Mouse (Mus musculus): ENCODE data around the gene Stpg2. TPM values are rescaled to one million over a fixed set of nuclear protein-coding genes. Genes with fewer than 3 reads are reported as not detected.
A peak's percentile ranks its signal among the peaks of the same experiment; 100 is the strongest.

Gene Stpg2
- polyA plus RNA-seq, 1 experiment from 2014 or later = 0.15 TPM

GRCm38 (mm10) chr3:139311721-139312120 is 106.2 kb downstream of the Stpg2 start:
- no peaks in the 10 kb centered on the region for H3K27me3 ChIP-seq (ENCODE audit: control insufficient read depth, insufficient read depth, low read length)
- 93% methylated on average over 2 of the region's 2 CpGs for WGBS
- no peak for DNase-seq (ENCODE audit: low spot score, missing footprints)
- no peak overlapping the region for H3K4me3 ChIP-seq (ENCODE audit: low read depth, low read length)
- no peaks in the 10 kb centered on the region for H3K4me1 ChIP-seq (ENCODE audit: control insufficient read depth, insufficient read depth, low read length)
- H3K36me3 ChIP-seq (ENCODE audit: control insufficient read depth, insufficient read depth, low read length) = no peaks in the 10 kb centered on the region
- H3K27ac ChIP-seq (ENCODE audit: low read depth, low read length) = no peak overlapping the region
- no peaks in the 10 kb centered on the region for H3K9me3 ChIP-seq (ENCODE audit: control insufficient read depth, low read length)
- no peak for ATAC-seq (ENCODE audit: low FRiP score)
- no peak overlapping the region for H3K9ac ChIP-seq (ENCODE audit: low read length)
- H3K4me2 ChIP-seq = no peak overlapping the region

DNA sequence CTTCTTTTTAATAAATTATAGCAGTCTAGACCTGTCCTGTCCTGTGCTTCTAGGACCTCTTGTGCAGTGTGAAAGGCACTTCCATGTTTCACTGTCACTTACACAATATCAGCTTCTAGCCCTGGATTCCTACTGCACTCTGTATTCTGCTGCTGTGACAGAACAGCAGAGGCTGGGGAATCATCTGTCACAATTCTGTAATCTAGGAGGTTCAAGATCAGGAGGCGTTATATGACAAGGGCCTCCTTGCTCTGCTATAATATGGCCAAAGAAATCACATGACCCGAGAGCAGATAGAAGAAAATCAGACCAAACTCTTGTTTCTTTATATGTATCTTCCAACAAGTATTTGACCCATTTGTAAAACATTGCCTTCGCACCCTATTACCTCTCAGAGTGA is 175.0 kb downstream of the Stpg2 start:
- WGBS = 88% methylated on average over 3 of the region's 3 CpGs
- no peak overlapping the region for H3K9ac ChIP-seq (ENCODE audit: low read length)
- no peak for ATAC-seq (ENCODE audit: low FRiP score)

DNA sequence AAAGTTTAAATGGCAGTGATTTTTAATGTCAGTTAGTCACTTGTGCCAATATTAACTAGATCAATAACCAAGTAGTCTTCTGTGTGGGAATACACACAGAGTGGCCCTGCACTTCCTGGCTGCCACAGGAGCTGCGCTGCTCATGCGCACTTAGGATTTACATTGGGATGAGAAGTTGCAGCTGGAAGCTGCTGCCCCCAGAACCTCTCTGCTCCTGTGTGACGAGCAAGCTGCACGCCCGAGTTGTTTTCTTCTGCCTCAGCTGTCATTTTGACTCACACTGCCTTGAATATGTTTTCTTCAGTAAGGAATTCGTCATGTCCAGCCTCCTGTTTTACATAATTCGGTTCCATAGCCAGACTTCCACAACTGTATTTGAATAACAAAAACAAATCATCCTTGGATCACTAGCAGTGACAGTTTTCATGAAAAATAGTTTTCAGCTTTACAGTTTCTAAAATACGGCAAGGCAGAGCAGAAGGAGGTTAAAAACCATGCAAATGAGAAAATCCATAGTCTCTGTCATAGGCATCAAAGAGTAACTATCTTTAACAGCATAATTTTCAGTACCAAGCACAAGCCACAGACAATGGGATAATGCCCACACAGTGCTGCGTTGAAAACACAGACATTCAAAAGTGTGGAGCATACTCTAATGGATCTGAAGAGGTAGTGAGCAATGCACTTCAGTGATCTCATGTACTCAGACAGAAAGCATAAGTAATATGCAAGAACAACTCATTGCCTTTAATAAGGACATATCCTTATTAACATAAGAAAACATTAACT is 191.8 kb downstream of the Stpg2 start:
- Histone ChIP-seq H3K4me3 (ENCODE audit: low read depth, low read length) (no peak overlapping the region), H3K36me3 (ENCODE audit: control insufficient read depth, insufficient read depth, low read length) (no peaks in the 10 kb centered on the region), H3K4me2 (no peak overlapping the region), H3K9me3 (ENCODE audit: control insufficient read depth, low read length) (no peaks in the 10 kb centered on the region), H3K27me3 (ENCODE audit: control insufficient read depth, insufficient read depth, low read length) (no peaks in the 10 kb centered on the region), H3K27ac (ENCODE audit: low read depth, low read length) (no peak overlapping the region), H3K9ac (ENCODE audit: low read length) (no peak overlapping the region), H3K4me1 (ENCODE audit: control insufficient read depth, insufficient read depth, low read length) (no peaks in the 10 kb centered on the region)
- WGBS = 64% methylated on average over 9 of the region's 9 CpGs
- ATAC-seq (ENCODE audit: low FRiP score) (peak; percentile 48; the same call in 1 of the 2 replicates), DNase-seq (ENCODE audit: low spot score, missing footprints) (no peak)

More for the DNA sequence above, 175.0 kb downstream of the Stpg2 start:
- Histone ChIP-seq H3K4me2 (no peak overlapping the region), H3K27me3 (ENCODE audit: control insufficient read depth, insufficient read depth, low read length) (no peaks in the 10 kb centered on the region), H3K27ac (ENCODE audit: low read depth, low read length) (no peak overlapping the region), H3K4me3 (ENCODE audit: low read depth, low read length) (no peak overlapping the region), H3K9me3 (ENCODE audit: control insufficient read depth, low read length) (no peaks in the 10 kb centered on the region), H3K36me3 (ENCODE audit: control insufficient read depth, insufficient read depth, low read length) (no peaks in the 10 kb centered on the region), H3K4me1 (ENCODE audit: control insufficient read depth, insufficient read depth, low read length) (no peaks in the 10 kb centered on the region)
- no peak for DNase-seq (ENCODE audit: low spot score, missing footprints)

- Histone ChIP-seq H3K27me3 (ENCODE audit: control insufficient read depth, insufficient read depth, low read length) (no peaks in the 10 kb centered on the region), H3K4me2 (no peak overlapping the region), H3K4me3 (ENCODE audit: low read depth, low read length) (no peak overlapping the region), H3K9me3 (ENCODE audit: control insufficient read depth, low read length) (no peaks in the 10 kb centered on the region), H3K4me1 (ENCODE audit: control insufficient read depth, insufficient read depth, low read length) (no peaks in the 10 kb centered on the region), H3K36me3 (ENCODE audit: control insufficient read depth, insufficient read depth, low read length) (no peaks in the 10 kb centered on the region), H3K27ac (ENCODE audit: low read depth, low read length) (no peak overlapping the region), H3K9ac (ENCODE audit: low read length) (no peak overlapping the region)
- WGBS = 82% methylated on average over 3 of the region's 3 CpGs
- no peak for DNase-seq (ENCODE audit: low spot score, missing footprints)
- ATAC-seq (ENCODE audit: low FRiP score) = no peak
These were observed 199.2 kb downstream of the Stpg2 start for GRCm38 (mm10) chr3:139404673-139405072.

DNA sequence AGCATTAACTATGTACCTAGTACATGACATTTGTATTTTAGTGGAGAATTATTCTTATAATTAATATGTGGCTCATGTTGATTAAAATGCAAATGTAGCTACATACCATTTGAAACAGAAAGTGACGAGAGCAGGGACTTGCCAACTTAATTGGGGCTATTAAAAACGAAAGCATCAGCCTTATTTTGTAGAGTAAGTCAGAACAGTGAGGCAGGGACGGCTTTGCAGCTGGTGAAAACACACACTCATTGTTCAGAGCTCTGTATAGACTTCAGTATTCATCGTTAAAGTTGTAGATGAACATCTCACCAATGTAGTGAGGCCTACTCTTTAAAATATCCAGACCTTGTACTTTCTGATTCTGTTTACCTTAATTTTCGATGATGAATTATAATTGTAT is 213.6 kb downstream of the Stpg2 start:
- Histone ChIP-seq H3K9ac (ENCODE audit: low read length) (no peak overlapping the region), H3K4me3 (ENCODE audit: low read depth, low read length) (no peak overlapping the region), H3K4me1 (ENCODE audit: control insufficient read depth, insufficient read depth, low read length) (no peaks in the 10 kb centered on the region), H3K36me3 (ENCODE audit: control insufficient read depth, insufficient read depth, low read length) (no peaks in the 10 kb centered on the region), H3K9me3 (ENCODE audit: control insufficient read depth, low read length) (no peaks in the 10 kb centered on the region), H3K4me2 (no peak overlapping the region), H3K27ac (ENCODE audit: low read depth, low read length) (no peak overlapping the region), H3K27me3 (ENCODE audit: control insufficient read depth, insufficient read depth, low read length) (no peaks in the 10 kb centered on the region)
- DNase-seq (ENCODE audit: low spot score, missing footprints) = no peak
- ATAC-seq (ENCODE audit: low FRiP score) = no peak
- 84% methylated on average over 5 of the region's 5 CpGs for WGBS

DNA sequence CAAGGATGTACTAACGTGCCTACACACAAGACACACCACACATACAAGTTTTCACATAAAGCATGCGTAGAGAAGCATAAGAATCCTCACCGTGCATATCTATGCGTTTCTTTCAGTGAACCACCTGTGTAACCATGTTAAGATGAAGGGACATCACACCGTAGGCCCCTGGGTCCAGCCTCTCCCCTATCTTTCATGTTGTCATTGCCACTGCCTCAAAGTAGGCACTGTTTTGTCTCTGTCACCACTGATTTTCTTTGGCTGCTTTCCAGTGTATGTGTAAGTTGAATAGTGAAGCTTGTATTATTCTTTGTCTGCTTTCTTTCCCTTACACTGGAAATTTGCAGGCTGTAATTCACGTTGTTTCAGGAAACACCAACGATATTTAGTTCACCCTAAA is 236.7 kb downstream of the Stpg2 start:
- ATAC-seq (ENCODE audit: low FRiP score) (no peak), DNase-seq (ENCODE audit: low spot score, missing footprints) (no peak)
- Histone ChIP-seq H3K4me2 (no peak overlapping the region), H3K36me3 (ENCODE audit: control insufficient read depth, insufficient read depth, low read length) (no peaks in the 10 kb centered on the region), H3K4me1 (ENCODE audit: control insufficient read depth, insufficient read depth, low read length) (no peaks in the 10 kb centered on the region), H3K4me3 (ENCODE audit: low read depth, low read length) (no peak overlapping the region), H3K9me3 (ENCODE audit: control insufficient read depth, low read length) (no peaks in the 10 kb centered on the region), H3K9ac (ENCODE audit: low read length) (no peak overlapping the region), H3K27me3 (ENCODE audit: control insufficient read depth, insufficient read depth, low read length) (no peaks in the 10 kb centered on the region), H3K27ac (ENCODE audit: low read depth, low read length) (no peak overlapping the region)
- 91% methylated on average over 7 of the region's 7 CpGs for WGBS

- Histone ChIP-seq H3K4me2 (no peak overlapping the region), H3K9ac (ENCODE audit: low read length) (no peak overlapping the region), H3K27me3 (ENCODE audit: control insufficient read depth, insufficient read depth, low read length) (no peaks in the 10 kb centered on the region), H3K27ac (ENCODE audit: low read depth, low read length) (no peak overlapping the region), H3K4me3 (ENCODE audit: low read depth, low read length) (no peak overlapping the region), H3K36me3 (ENCODE audit: control insufficient read depth, insufficient read depth, low read length) (no peaks in the 10 kb centered on the region), H3K4me1 (ENCODE audit: control insufficient read depth, insufficient read depth, low read length) (no peaks in the 10 kb centered on the region), H3K9me3 (ENCODE audit: control insufficient read depth, low read length) (no peaks in the 10 kb centered on the region)
- ATAC-seq (ENCODE audit: low FRiP score) = no peak
- 72% methylated on average over 3 of the region's 3 CpGs for WGBS
- DNase-seq (ENCODE audit: low spot score, missing footprints) = no peak
These were observed 290.4 kb downstream of the Stpg2 start for GRCm38 (mm10) chr3:139495939-139496338.

- H3K36me3 ChIP-seq (ENCODE audit: control insufficient read depth, insufficient read depth, low read length) = no peaks in the 10 kb centered on the region
- H3K4me1 ChIP-seq (ENCODE audit: control insufficient read depth, insufficient read depth, low read length) = no peaks in the 10 kb centered on the region
- no peak overlapping the region for H3K9ac ChIP-seq (ENCODE audit: low read length)
- no peaks in the 10 kb centered on the region for H3K27me3 ChIP-seq (ENCODE audit: control insufficient read depth, insufficient read depth, low read length)
- ATAC-seq (ENCODE audit: low FRiP score) (no peak), DNase-seq (ENCODE audit: low spot score, missing footprints) (no peak)
- H3K4me3 ChIP-seq (ENCODE audit: low read depth, low read length) = no peak overlapping the region
- H3K4me2 ChIP-seq = no peak overlapping the region
- no peaks in the 10 kb centered on the region for H3K9me3 ChIP-seq (ENCODE audit: control insufficient read depth, low read length)
- H3K27ac ChIP-seq (ENCODE audit: low read depth, low read length) = no peak overlapping the region
- 57% methylated on average over 5 of the region's 5 CpGs for WGBS
These were observed 296.7 kb downstream of the Stpg2 start for GRCm38 (mm10) chr3:139502216-139502615.

GRCm38 (mm10) chr3:139509275-139509985 is 303.9 kb downstream of the Stpg2 start:
- Histone ChIP-seq H3K27me3 (ENCODE audit: control insufficient read depth, insufficient read depth, low read length) (no peaks in the 10 kb centered on the region), H3K4me2 (no peak overlapping the region), H3K27ac (ENCODE audit: low read depth, low read length) (no peak overlapping the region), H3K4me3 (ENCODE audit: low read depth, low read length) (no peak overlapping the region), H3K4me1 (ENCODE audit: control insufficient read depth, insufficient read depth, low read length) (no peaks in the 10 kb centered on the region; the same call in 1 of the 2 replicates), H3K9ac (ENCODE audit: low read length) (no peak overlapping the region), H3K36me3 (ENCODE audit: control insufficient read depth, insufficient read depth, low read length) (no peaks in the 10 kb centered on the region), H3K9me3 (ENCODE audit: control insufficient read depth, low read length) (no peaks in the 10 kb centered on the region)
- ATAC-seq (ENCODE audit: low FRiP score) (peak; percentile 87), DNase-seq (ENCODE audit: low spot score, missing footprints) (peak; percentile 88)
- 42% methylated on average over 6 of the region's 6 CpGs for WGBS
